Mouse (Mus musculus) liver, adult 2 months (tissue): Measurements from ENCODE around the gene Hnrnpa2b1. TPM values are rescaled to one million over a fixed set of nuclear protein-coding genes. Genes with fewer than 3 reads are reported as not detected.
"Not testable (repeated sequence)": the region's sequence is repeated elsewhere in the genome, so short reads cannot be mapped to it uniquely, and the experiment has no call there.

ENCODE experiments used
- DNase-seq: peaks from one replicate; pipeline ENCODE4 v3.0.0-alpha.2; 2011; ENCODE audit warnings: low read depth, low spot score; ENCODE audit errors: extremely low read depth
- H3K27ac ChIP-seq: fragments of 200-500 bp; replicated peaks from 2 replicates; pipeline ENCODE4 v1.5.1; 2012; ENCODE audit warnings: low read depth, mild to moderate bottlenecking, control low read depth, inconsistent platforms, low read length; ENCODE audit not compliant: insufficient read depth
- H3K27me3 ChIP-seq: fragments of 200-500 bp; 2 replicates; pipeline ENCODE4 v1.6.1; 2012; ENCODE audit warnings: mild to moderate bottlenecking, moderate library complexity, low read length, inconsistent platforms; ENCODE audit not compliant: control insufficient read depth, insufficient read depth
- H3K36me3 ChIP-seq: fragments of 200-500 bp; 2 replicates; pipeline ENCODE4 v1.6.1; 2012; ENCODE audit warnings: low read length, inconsistent platforms; ENCODE audit not compliant: control insufficient read depth, insufficient read depth
- H3K4me1 ChIP-seq: fragments of 200-500 bp; 2 replicates; pipeline ENCODE4 v1.6.1; 2011; ENCODE audit warnings: low read length; ENCODE audit not compliant: control insufficient read depth, insufficient read depth
- H3K4me3 ChIP-seq: fragments of 200-500 bp; 2 replicates; pipeline ENCODE4 v1.5.1; 2011; ENCODE audit warnings: low read depth, mild to moderate bottlenecking, control low read depth, low read length, moderate library complexity; ENCODE audit not compliant: insufficient read depth
- H3K79me2 ChIP-seq: fragments of 200-500 bp; 2 replicates; pipeline ENCODE4 v1.6.1; 2012; ENCODE audit warnings: inconsistent platforms, mild to moderate bottlenecking, low read length, moderate library complexity; ENCODE audit not compliant: control insufficient read depth, insufficient read depth
- H3K9ac ChIP-seq: fragments of 200-500 bp; 2 replicates; pipeline ENCODE4 v1.6.1; 2012; ENCODE audit warnings: low read depth, mild to moderate bottlenecking, control low read depth, inconsistent platforms, low read length
- CTCF ChIP-seq: fragments of 200-500 bp; IDR thresholded peaks from 2 replicates; pipeline ENCODE4 v1.5.1; 2011; ENCODE audit warnings: low read depth, low read length, control low read depth
- POLR2A ChIP-seq: fragments of 200-500 bp; IDR thresholded peaks from 2 replicates; pipeline ENCODE4 v1.6.1; 2011; ENCODE audit warnings: low read length, control low read depth; ENCODE audit not compliant: insufficient read depth; ENCODE audit errors: extremely low read depth
- WGBS: fragments of 180-500 bp; shearing (Covaris S2); methylation state at CpG from one replicate; pipeline ENCODE4 v1.1.7; 2018; 5-methylcytosine and 5-hydroxymethylcytosine counted together
- polyA plus RNA-seq: library from polyadenylated mRNA; depleted of rRNA; stranded (reverse); fragments of >200 nt; gene quantifications from 2 replicates; pipeline ENCODE4 v1.2.3, GENCODE M21; 2012
- total RNA-seq: library from RNA; depleted of rRNA; stranded (reverse); fragments of >200 nt; gene quantifications from 2 replicates; pipeline ENCODE4 v1.2.3, GENCODE M21; 2014

The Hnrnpa2b1 gene
- total and polyA plus RNA-seq, 2 experiments = 49.2 to 166 TPM

DNA sequence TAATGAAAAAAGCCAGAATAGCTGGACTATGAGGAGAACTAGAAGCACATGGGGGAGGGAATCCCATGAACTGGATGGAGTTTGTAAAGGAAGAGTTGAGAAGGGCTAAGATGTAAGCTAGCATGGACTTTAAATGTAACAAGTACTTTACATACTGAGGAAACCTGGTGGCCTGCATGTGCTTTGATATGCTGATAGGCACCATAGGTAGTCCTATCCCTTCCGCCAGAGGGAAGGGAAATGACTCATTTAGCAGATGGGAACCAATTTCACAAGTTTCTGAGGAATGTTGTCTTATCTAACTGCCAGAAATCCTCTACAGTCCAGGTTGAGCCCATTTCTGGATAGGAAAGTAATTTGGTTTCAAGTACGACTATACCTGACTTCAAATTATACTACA is 16.0 kb upstream of the Hnrnpa2b1 start:
- Histone ChIP-seq H3K79me2 (no peaks in the 10 kb centered on the region), H3K4me1 (no peaks in the 10 kb centered on the region), H3K4me3 (no peak overlapping the region), H3K27ac (no peak overlapping the region), H3K36me3 (peaks cover 16% of the 10 kb centered on the region), H3K9ac (no peak overlapping the region), H3K27me3 (no peaks in the 10 kb centered on the region)
- no peak for DNase-seq
- TF ChIP-seq POLR2A (no peak), CTCF (no peak)
- WGBS = 76% methylated on average over 2 of the region's 2 CpGs

- not testable (repeated sequence) for H3K27ac ChIP-seq, H3K9ac ChIP-seq, H3K79me2 ChIP-seq, H3K4me1 ChIP-seq, DNase-seq, H3K27me3 ChIP-seq, H3K4me3 ChIP-seq
- H3K36me3 ChIP-seq = peaks cover 26% of the 10 kb centered on the region
- WGBS = 93% methylated on average over 8 of the region's 8 CpGs
Measured at GRCm38 (mm10) chr6:51484556-51484955, 14.9 kb upstream of the Hnrnpa2b1 start.

DNA sequence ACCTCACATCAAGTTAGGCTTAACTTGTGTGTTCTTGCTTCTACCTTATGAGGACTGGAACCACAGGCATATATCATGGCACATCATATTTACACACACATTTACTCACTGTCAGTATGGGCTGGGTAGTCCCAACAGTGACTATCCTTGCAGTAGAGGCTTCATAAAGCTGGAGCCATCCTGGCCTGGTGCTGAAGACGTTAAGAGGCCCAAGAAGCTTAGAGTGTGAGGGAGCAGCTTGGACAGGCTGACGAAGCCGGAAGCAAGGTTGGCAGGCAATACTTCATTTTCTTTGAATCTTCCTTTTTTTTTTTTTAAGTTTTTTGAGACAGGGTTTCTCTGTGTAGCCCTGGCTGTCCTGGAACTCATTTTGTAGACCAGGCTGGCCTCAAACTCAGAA is 14.2 kb upstream of the Hnrnpa2b1 start:
- H3K36me3 ChIP-seq = peaks cover 33% of the 10 kb centered on the region
- H3K27ac ChIP-seq = no peak overlapping the region
- TF ChIP-seq CTCF (no peak), POLR2A (no peak)
- H3K4me3 ChIP-seq = no peak overlapping the region
- no peak overlapping the region for H3K9ac ChIP-seq
- no peak for DNase-seq
- no peaks in the 10 kb centered on the region for H3K79me2 ChIP-seq
- 95% methylated on average over 3 of the region's 3 CpGs for WGBS
- H3K4me1 ChIP-seq = no peaks in the 10 kb centered on the region
- no peaks in the 10 kb centered on the region for H3K27me3 ChIP-seq

DNA sequence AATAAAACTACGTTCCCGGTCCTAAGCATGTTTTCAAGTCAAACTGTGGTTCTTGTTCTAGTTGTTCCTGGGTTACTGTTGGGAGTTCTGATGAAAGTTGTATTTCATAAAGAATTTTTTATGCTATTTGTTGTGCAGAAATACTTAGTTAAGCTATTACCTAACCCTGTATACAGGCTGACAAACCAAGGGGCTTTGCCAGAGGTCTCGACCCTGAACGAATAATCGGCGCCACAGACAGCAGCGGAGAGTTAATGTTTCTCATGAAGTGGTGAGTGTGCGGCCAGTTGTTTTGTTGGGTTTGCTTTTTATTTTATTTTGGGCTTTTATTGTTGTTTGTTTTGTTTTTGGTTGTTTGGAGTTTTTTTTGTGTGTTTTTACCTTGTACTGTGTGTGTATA is 11.9 kb upstream of the Hnrnpa2b1 start:
- Histone ChIP-seq H3K4me3 (no peak overlapping the region), H3K27ac (no peak overlapping the region), H3K9ac (no peak overlapping the region), H3K27me3 (no peaks in the 10 kb centered on the region), H3K4me1 (no peaks in the 10 kb centered on the region), H3K36me3 (peaks cover 44% of the 10 kb centered on the region), H3K79me2 (no peaks in the 10 kb centered on the region)
- TF ChIP-seq POLR2A = no peak
- TF ChIP-seq CTCF = no peak
- 54% methylated on average over 8 of the region's 8 CpGs for WGBS
- peak; percentile 57 for DNase-seq

GRCm38 (mm10) chr6:51479136-51479731 is 9.5 kb upstream of the Hnrnpa2b1 start:
- no peak for DNase-seq
- Histone ChIP-seq H3K4me3 (no peak overlapping the region), H3K4me1 (no peaks in the 10 kb centered on the region), H3K27ac (no peak overlapping the region), H3K27me3 (no peaks in the 10 kb centered on the region), H3K9ac (no peak overlapping the region), H3K36me3 (peaks cover 55% of the 10 kb centered on the region), H3K79me2 (no peaks in the 10 kb centered on the region)
- TF ChIP-seq CTCF (no peak), POLR2A (no peak)
- WGBS = 92% methylated on average over 4 of the region's 4 CpGs

DNA sequence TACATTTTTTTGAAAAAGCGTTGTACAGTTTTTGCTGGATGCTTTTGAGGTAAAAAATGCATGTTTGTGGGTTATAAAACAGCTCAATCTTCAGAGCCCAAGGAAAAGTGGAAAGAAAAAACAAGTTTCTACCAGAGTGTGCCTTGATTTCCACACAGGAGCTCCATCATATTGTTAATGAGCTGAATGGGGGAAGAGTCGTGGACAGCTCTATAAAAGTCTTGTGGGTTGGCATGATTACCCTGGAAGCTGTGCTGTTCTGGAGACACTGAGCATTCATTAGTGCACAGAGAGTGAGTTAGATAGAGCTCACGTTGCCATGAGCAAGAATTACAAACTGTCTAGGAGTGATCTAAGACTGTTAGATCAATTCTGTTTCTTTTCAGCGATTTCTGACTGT is 2.5 kb upstream of the Hnrnpa2b1 start:
- no peak for TF ChIP-seq CTCF
- no peak for TF ChIP-seq POLR2A
- Histone ChIP-seq H3K79me2 (peaks cover 14% of the 10 kb centered on the region; the same call in 1 of the 2 replicates), H3K4me1 (peaks cover 2% of the 10 kb centered on the region; the same call in 1 of the 2 replicates), H3K9ac (no peak overlapping the region), H3K27ac (no peak overlapping the region), H3K36me3 (peaks cover 14% of the 10 kb centered on the region), H3K4me3 (no peak overlapping the region), H3K27me3 (no peaks in the 10 kb centered on the region)
- 62% methylated on average over 4 of the region's 4 CpGs for WGBS
- no peak for DNase-seq
